In the genomic region with DNA sequence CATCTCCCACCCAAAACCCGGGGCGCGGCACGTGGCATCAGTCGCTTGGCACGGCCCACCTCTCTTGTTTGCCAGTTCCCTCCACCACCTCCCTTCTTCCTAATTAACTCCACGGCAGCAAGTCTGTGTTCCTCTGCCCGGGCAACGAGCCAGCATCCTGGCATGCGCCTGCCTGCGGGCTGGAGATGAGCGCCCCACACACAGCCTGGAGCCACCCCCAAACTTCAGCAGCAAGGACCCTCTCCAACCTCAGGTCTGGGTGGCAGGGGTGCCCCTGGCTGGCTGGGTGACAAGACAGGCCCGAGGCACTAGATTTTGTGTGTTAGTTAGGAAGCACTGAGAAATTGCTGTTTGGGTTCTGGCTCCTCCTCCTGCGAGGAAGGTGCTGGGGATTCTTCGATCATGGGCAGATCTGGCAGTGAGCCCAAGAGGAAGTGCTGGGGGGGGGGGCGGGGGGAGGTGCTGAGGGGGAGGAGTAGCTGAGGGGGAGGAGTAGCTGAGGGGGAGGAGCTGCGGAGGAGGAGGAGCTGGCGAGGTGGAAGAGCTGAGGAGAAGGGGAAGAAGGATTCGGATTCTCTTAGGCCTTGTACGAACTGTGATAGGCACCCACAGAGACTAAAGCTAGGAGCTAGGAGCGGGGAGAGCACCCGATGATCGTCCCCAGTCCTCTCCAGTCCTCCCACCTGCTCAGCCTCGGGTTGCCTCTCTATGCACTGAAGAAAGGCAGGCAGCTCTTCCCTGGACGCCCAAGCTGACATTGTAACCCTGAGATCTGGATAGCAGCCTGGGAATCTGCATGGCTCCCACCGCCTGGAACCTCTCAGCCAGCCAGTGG, we compare ENCODE assay signal across 8 mouse cellular contexts. TPM values are rescaled to one million over a fixed set of nuclear protein-coding genes. Genes with fewer than 3 reads are reported as not detected.
A peak's percentile ranks its signal among the peaks of the same experiment; 100 is the strongest.
DNase-seq lines count a peak whose midpoint lies in the region; ATAC-seq and TF ChIP-seq lines count a peak whose summit lies in the region.

No protein-coding gene starts in this region.

- peak; percentile 45 for TF ChIP-seq POLR2A in embryonic fibroblast, embryonic 13.5 days (IDR thresholded peaks at IDR 0.05; ENCODE audit: low read depth, low read length)

- H3K36me3 ChIP-seq in heart, embryonic 15.5 days = no peaks in the 10 kb centered on the region
- H3K36me3 ChIP-seq in liver, embryonic 11.5 days (ENCODE audit: control insufficient read depth, insufficient read depth, low read length) = no peaks in the 10 kb centered on the region
- H3K36me3 ChIP-seq in stomach, embryonic 15.5 days = no peaks in the 10 kb centered on the region

- no peaks in the 10 kb centered on the region for H3K9me3 ChIP-seq in heart, embryonic 15.5 days (replicated peaks)
- no peaks in the 10 kb centered on the region for H3K9me3 ChIP-seq in liver, embryonic 11.5 days (ENCODE audit: control insufficient read depth, low read length)
- no peaks in the 10 kb centered on the region for H3K9me3 ChIP-seq in stomach, embryonic 15.5 days

- H3K9ac ChIP-seq in heart, embryonic 15.5 days = peak overlapping the region; percentile 42
- H3K9ac ChIP-seq in liver, embryonic 11.5 days (ENCODE audit: low read depth, low read length) = no peak overlapping the region
- H3K9ac ChIP-seq in stomach, embryonic 15.5 days = no peak overlapping the region

- TF ChIP-seq CTCF in embryonic fibroblast, embryonic 13.5 days (IDR thresholded peaks at IDR 0.05; ENCODE audit: borderline replicate concordance, insufficient read depth, low read length) = no peak

- H3K4me3 ChIP-seq in embryonic fibroblast, embryonic 13.5 days (ENCODE audit: insufficient read depth, low read length) = 0 out of 2 replicates have a peak overlapping the region, but pooled peaks have one; percentile 5
- H3K4me3 ChIP-seq in heart, embryonic 15.5 days = peak overlapping the region; percentile 40
- no peak overlapping the region; the same call in 1 of the 2 replicates for H3K4me3 ChIP-seq in liver, embryonic 11.5 days (ENCODE audit: low read depth, low read length)
- H3K4me3 ChIP-seq in stomach, embryonic 15.5 days (replicated peaks) = peak overlapping the region; percentile 20

- under 1% methylated on average over 25 of the region's 26 CpGs for WGBS in heart, embryonic 15.5 days
- 2% methylated on average over 24 of the region's 26 CpGs for WGBS in liver, embryonic 11.5 days
- WGBS in stomach, embryonic 15.5 days = 2% methylated on average over 25 of the region's 26 CpGs

- peak overlapping the region; percentile 78 for H3K4me2 ChIP-seq in heart, embryonic 15.5 days
- peak overlapping the region; percentile 54 for H3K4me2 ChIP-seq in liver, embryonic 11.5 days
- H3K4me2 ChIP-seq in stomach, embryonic 15.5 days = peak overlapping the region; percentile 62

- H3K27me3 ChIP-seq in heart, embryonic 15.5 days = peaks cover 7% of the 10 kb centered on the region
- peaks cover 20% of the 10 kb centered on the region for H3K27me3 ChIP-seq in liver, embryonic 11.5 days (replicated peaks; ENCODE audit: control insufficient read depth, insufficient read depth, low read length)
- H3K27me3 ChIP-seq in stomach, embryonic 15.5 days (replicated peaks) = no peaks in the 10 kb centered on the region

- H3K27ac ChIP-seq in embryonic fibroblast, embryonic 13.5 days (ENCODE audit: insufficient read depth, low read length) = no peak overlapping the region
- H3K27ac ChIP-seq in heart, embryonic 15.5 days = peak overlapping the region; percentile 64
- H3K27ac ChIP-seq in liver, embryonic 11.5 days (ENCODE audit: low read depth, low read length) = no peak overlapping the region
- H3K27ac ChIP-seq in stomach, embryonic 15.5 days = peak overlapping the region; percentile 80

- 0 out of 2 replicates have a peak, but pooled peaks cover 7% of the 10 kb centered on the region for H3K4me1 ChIP-seq in embryonic fibroblast, embryonic 13.5 days (ENCODE audit: control insufficient read depth, insufficient read depth, low read length)
- peaks cover 28% of the 10 kb centered on the region for H3K4me1 ChIP-seq in heart, embryonic 15.5 days (replicated peaks)
- peaks cover 7% of the 10 kb centered on the region for H3K4me1 ChIP-seq in liver, embryonic 11.5 days (replicated peaks; ENCODE audit: control insufficient read depth, insufficient read depth, low read length)
- peaks cover 21% of the 10 kb centered on the region for H3K4me1 ChIP-seq in stomach, embryonic 15.5 days

- DNase-seq in 3134 (ENCODE audit: extremely low read depth, insufficient read length, low spot score) = peak; percentile 38
- peak; percentile 39 to 70 for DNase-seq in adrenal gland, postnatal 4 days (ENCODE audit: low spot score in 2 of 2)
- peak; percentile 87 for DNase-seq in kidney, postnatal 14 days
- DNase-seq in liver, embryonic 11.5 days (ENCODE audit: low spot score) = peak; percentile 49
- peak; percentile 41 to 56 for DNase-seq in natural killer cell, adult 2 months (ENCODE audit: low spot score in 2 of 2)

- peak; percentile 65 for ATAC-seq in heart, embryonic 15.5 days (replicated peaks; ENCODE audit: insufficient number of reproducible peaks, insufficient read depth, low FRiP score, low read depth)
- ATAC-seq in liver, embryonic 11.5 days (replicated peaks; ENCODE audit: low FRiP score) = no peak
- peak; percentile 65 for ATAC-seq in stomach, embryonic 15.5 days (ENCODE audit: insufficient read depth, low FRiP score, low read depth)

RNA-seq across cellular contexts. Expression of gene Gm11733, which starts 1.3 kb away (rescaled TPM):
- total RNA-seq in adrenal gland, postnatal 4 days (2021) = not detected
- polyA plus RNA-seq in embryonic fibroblast, embryonic 13.5 days (2011; ENCODE audit: insufficient read length, low read depth, missing spikeins) = not detected in 2 replicates
- not detected in 2 replicates for polyA plus RNA-seq in heart, embryonic 15.5 days (2015; fragmentation: Nextera tagmentation; extraction: Ambion mirVana)
- polyA plus RNA-seq in liver, embryonic 11.5 days (2014; fragmentation: Nextera tagmentation; extraction: Ambion mirVana) = not detected in 2 replicates
- polyA plus RNA-seq in stomach, embryonic 15.5 days (2015; fragmentation: Nextera tagmentation; extraction: Ambion mirVana) = not detected in 2 replicates

Comparison
In these comparisons a context has a peak if more than half of its experiments do, and no peak if none do; other contexts are left out.
1. H3K27ac ChIP-seq: peak in heart, embryonic 15.5 days (single experiment) and stomach, embryonic 15.5 days (single experiment); none in embryonic fibroblast, embryonic 13.5 days (single experiment) and liver, embryonic 11.5 days (single experiment).
2. Peak in every context shown above with its lines, with median percentiles within 50 percentile points of each other: DNase-seq and H3K4me2 ChIP-seq.